Mouse (Mus musculus) lung, adult 10 weeks (tissue): ENCODE data around the gene Olfr800. TPM values are rescaled to one million over a fixed set of nuclear protein-coding genes. Genes with fewer than 3 reads are reported as not detected.

Experiments used
- polyA plus RNA-seq: library from polyadenylated mRNA; stranded (reverse); fragments of 350-450 nt; fragmentation: Illumina TruSeq; extraction: RNeasy Lipid Tissue Mini Kit (QIAGEN cat#74804); gene quantifications from one replicate; pipeline ENCODE4 v1.2.3, GENCODE M21; 2014; ENCODE audit warnings: low read depth, low replicate concordance; ENCODE audit not compliant: insufficient read depth

Gene Olfr800
- not detected for polyA plus RNA-seq

GRCm38 (mm10) chr10:129657394-129657793 lies at the start of gene Olfr800:
Olfr800 (plus strand) TSS chr10:129657694.

DNA sequence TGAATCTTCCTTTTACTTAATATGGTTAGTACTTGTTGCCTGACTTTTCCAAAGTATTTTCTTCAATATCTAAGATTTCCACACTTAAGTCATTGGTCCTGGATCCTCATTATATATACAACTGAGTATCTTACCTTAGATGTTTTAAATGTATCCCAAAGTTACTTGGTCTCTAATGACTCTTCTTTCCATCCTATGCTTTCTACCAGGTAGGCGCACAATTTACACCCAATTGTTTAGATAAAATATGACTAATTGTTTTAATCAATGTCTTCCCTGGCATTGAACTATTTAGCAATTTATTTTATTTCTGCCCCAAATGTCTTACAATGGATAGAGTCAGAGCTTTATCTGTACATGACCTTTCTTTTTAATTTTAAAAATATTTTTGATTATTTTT lies 45.0 kb upstream of the Olfr800 start, which contains the start of gene Olfr796:
Olfr796 (minus strand) TSS at position 101 of the 400 bp plus-strand sequence.

GRCm38 (mm10) chr10:129627834-129628233 lies 29.7 kb upstream of the Olfr800 start, which contains the start of gene Olfr798:
Olfr798 (minus strand) TSS chr10:129627934.

GRCm38 (mm10) chr10:129637184-129637583 lies 20.3 kb upstream of the Olfr800 start, which contains the start of gene Olfr799:
Olfr799 (plus strand) TSS chr10:129637484.

DNA sequence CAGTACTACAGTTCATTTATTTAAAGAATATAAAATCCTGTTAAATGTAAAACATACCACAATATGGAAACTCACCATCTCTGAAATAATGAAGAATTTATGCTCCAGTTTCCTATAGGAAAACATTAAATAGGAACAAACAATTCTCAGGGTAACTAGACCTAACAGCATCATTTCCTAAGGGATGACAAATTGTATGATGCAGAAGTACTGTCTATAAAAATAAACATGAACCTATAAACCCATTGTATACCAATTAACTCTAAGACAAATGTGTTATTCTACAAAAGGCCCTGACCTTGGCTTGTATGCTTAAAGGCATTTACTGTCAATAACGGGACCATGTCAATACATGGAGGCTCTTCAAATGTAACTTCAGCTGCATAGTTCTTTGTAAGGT lies 16.3 kb downstream of the Olfr800 start, which contains the start of gene Olfr801:
Olfr801 (minus strand) TSS at position 101 of the 400 bp plus-strand sequence.

GRCm38 (mm10) chr10:129688069-129688468 lies 30.6 kb downstream of the Olfr800 start, which contains the start of gene Olfr802:
Olfr802 (minus strand) TSS chr10:129688169.

GRCm38 (mm10) chr10:129694186-129694585 lies 36.7 kb downstream of the Olfr800 start, which contains the start of gene Olfr803:
Olfr803 (minus strand) TSS chr10:129694286.

DNA sequence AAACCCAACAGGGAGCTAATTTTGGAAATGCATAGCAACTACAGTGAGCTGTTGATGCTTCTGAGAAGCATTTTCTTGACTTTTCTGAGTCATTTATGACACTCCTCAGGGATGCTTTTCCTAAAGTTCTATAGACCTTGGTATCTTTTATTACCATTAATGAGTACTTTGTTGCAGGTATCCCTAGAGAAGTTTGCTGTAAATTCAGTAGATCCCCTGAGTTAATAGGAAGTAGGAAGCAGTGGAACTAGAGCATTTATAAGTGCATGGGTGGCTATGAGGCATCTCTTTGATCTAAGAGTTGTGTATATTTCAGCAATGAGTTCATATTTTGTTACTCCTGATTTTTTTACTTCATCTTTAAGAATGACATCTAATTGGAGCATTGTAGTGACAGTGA lies 45.4 kb downstream of the Olfr800 start, which contains the start of gene Olfr804:
Olfr804 (plus strand) TSS at position 301 of the 400 bp plus-strand sequence.

Other genes with a start within 250 kb of the Olfr800 start
- not detected for gene Olfr786, start 230.4 kb upstream of the Olfr800 start, polyA plus RNA-seq
- gene Olfr787, start 195.8 kb upstream of the Olfr800 start, polyA plus RNA-seq: not detected
- gene Olfr788, start 186.7 kb upstream of the Olfr800 start, polyA plus RNA-seq: not detected
- not detected for gene Olfr789, start 172.9 kb upstream of the Olfr800 start, polyA plus RNA-seq
- gene Olfr790, start 159.2 kb upstream of the Olfr800 start, polyA plus RNA-seq: not detected
- not detected for gene Olfr791, start 135.9 kb upstream of the Olfr800 start, polyA plus RNA-seq
- gene Olfr792, start 118.5 kb upstream of the Olfr800 start, polyA plus RNA-seq: not detected
- gene Olfr794, start 90.0 kb upstream of the Olfr800 start, polyA plus RNA-seq: not detected
- gene Olfr796, start 45.1 kb upstream of the Olfr800 start, polyA plus RNA-seq: not detected
- gene Olfr798, start 29.8 kb upstream of the Olfr800 start, polyA plus RNA-seq: not detected
- gene Olfr799, start 20.2 kb upstream of the Olfr800 start, polyA plus RNA-seq: not detected
- not detected for gene Olfr801, start 16.2 kb downstream of the Olfr800 start, polyA plus RNA-seq
- not detected for gene Olfr802, start 30.5 kb downstream of the Olfr800 start, polyA plus RNA-seq
- not detected for gene Olfr803, start 36.6 kb downstream of the Olfr800 start, polyA plus RNA-seq
- not detected for gene Olfr804, start 45.5 kb downstream of the Olfr800 start, polyA plus RNA-seq
- not detected for gene Olfr805, start 71.7 kb downstream of the Olfr800 start, polyA plus RNA-seq
- not detected for gene Olfr806, start 84.2 kb downstream of the Olfr800 start, polyA plus RNA-seq
- not detected for gene Olfr807, start 100.1 kb downstream of the Olfr800 start, polyA plus RNA-seq
- not detected for gene Olfr808, start 107.8 kb downstream of the Olfr800 start, polyA plus RNA-seq
- not detected for gene Olfr809, start 116.9 kb downstream of the Olfr800 start, polyA plus RNA-seq
- not detected for gene Olfr810, start 137.2 kb downstream of the Olfr800 start, polyA plus RNA-seq
- gene Olfr811, start 146.7 kb downstream of the Olfr800 start, polyA plus RNA-seq: not detected
- gene Olfr812, start 188.4 kb downstream of the Olfr800 start, polyA plus RNA-seq: not detected
- gene Olfr813, start 197.7 kb downstream of the Olfr800 start, polyA plus RNA-seq: not detected
- gene Olfr814, start 222.2 kb downstream of the Olfr800 start, polyA plus RNA-seq: not detected
- not detected for gene Olfr815, start 248.2 kb downstream of the Olfr800 start, polyA plus RNA-seq